ENCODE assay signal across 8 mouse cellular contexts in genomic region chr1:168380241-168380770, GRCm38 (mm10). TPM values are rescaled to one million over a fixed set of nuclear protein-coding genes. Genes with fewer than 3 reads are reported as not detected.
DNase-seq lines count a peak whose midpoint lies in the region; ATAC-seq lines count a peak whose summit lies in the region.

No protein-coding gene starts in this region.

- peaks cover 36% of the 10 kb centered on the region for H3K4me1 ChIP-seq in neural tube, embryonic 14.5 days (ENCODE audit: control insufficient read depth, insufficient read depth, low read length)
- peaks cover 78% of the 10 kb centered on the region for H3K4me1 ChIP-seq in midbrain, embryonic 13.5 days (replicated peaks)

- no peaks in the 10 kb centered on the region for H3K27me3 ChIP-seq in neural tube, embryonic 14.5 days (ENCODE audit: control insufficient read depth, insufficient read depth, low read length)
- no peaks in the 10 kb centered on the region for H3K27me3 ChIP-seq in midbrain, embryonic 13.5 days

- WGBS in neural tube, embryonic 14.5 days, result 30% methylated on average over 9 of the region's 9 CpGs
- WGBS in midbrain, embryonic 13.5 days, result 75% methylated on average over 9 of the region's 9 CpGs

- peak; percentile 28; the same call in 1 of the 2 replicates for ATAC-seq in neural tube, embryonic 14.5 days (ENCODE audit: low read depth)
- ATAC-seq in monocyte, adult 5-6 weeks (replicated peaks; ENCODE audit: insufficient number of reproducible peaks, low FRiP score, low TSS enrichment, poor library complexity, severe bottlenecking), result no peak
- ATAC-seq in midbrain, embryonic 13.5 days, result no peak

- no peaks in the 10 kb centered on the region for H3K9me3 ChIP-seq in neural tube, embryonic 14.5 days (ENCODE audit: control insufficient read depth, low read length)
- H3K9me3 ChIP-seq in midbrain, embryonic 13.5 days, result no peaks in the 10 kb centered on the region

- H3K9ac ChIP-seq in neural tube, embryonic 14.5 days (replicated peaks; ENCODE audit: low read depth, low read length), result no peak overlapping the region
- H3K9ac ChIP-seq in midbrain, embryonic 13.5 days (replicated peaks), result no peak overlapping the region

- no peaks in the 10 kb centered on the region for H3K36me3 ChIP-seq in neural tube, embryonic 14.5 days (ENCODE audit: control insufficient read depth, insufficient read depth, low read length)
- peaks cover 3% of the 10 kb centered on the region; the same call in 1 of the 2 replicates for H3K36me3 ChIP-seq in midbrain, embryonic 13.5 days

- H3K4me3 ChIP-seq in neural tube, embryonic 14.5 days (ENCODE audit: low read depth, low read length), result no peak overlapping the region
- H3K4me3 ChIP-seq in midbrain, embryonic 13.5 days (replicated peaks), result no peak overlapping the region

- no peak overlapping the region for H3K27ac ChIP-seq in neural tube, embryonic 14.5 days (ENCODE audit: low read depth, low read length)
- no peak overlapping the region for H3K27ac ChIP-seq in midbrain, embryonic 13.5 days

- no peak overlapping the region for H3K4me2 ChIP-seq in neural tube, embryonic 14.5 days (ENCODE audit: low read depth, low read length)
- no peak overlapping the region for H3K4me2 ChIP-seq in midbrain, embryonic 13.5 days (replicated peaks)

- no peak for DNase-seq in neural tube, embryonic 10.5 days (ENCODE audit: extremely low spot score, low spot score)
- DNase-seq in heart, adult 9 months (ENCODE audit: low spot score in 2 of 2), result peak; percentile 63 to 67
- peak; percentile 54 to 73 for DNase-seq in kidney, postnatal 25 days
- no peak for DNase-seq in right cerebral cortex, postnatal 14 days
- DNase-seq in adrenal gland, postnatal 4 days (ENCODE audit: low spot score in 2 of 2), result no peak

RNA-seq across cellular contexts. Expression of gene Pbx1, which starts 51.8 kb away (rescaled TPM):
- polyA plus RNA-seq in neural tube, embryonic 14.5 days (2014; fragmentation: Nextera tagmentation; extraction: Ambion mirVana), result 41.2 and 47.8 TPM in 2 replicates
- total RNA-seq in monocyte, adult 5-6 weeks (2017), result 5.0 to 7.4 TPM (median 5.4 TPM) in 3 replicates
- 84.9 and 91.4 TPM in 2 replicates for polyA plus RNA-seq in midbrain, embryonic 13.5 days (2015; fragmentation: Nextera tagmentation; extraction: Ambion mirVana)
- 100 to 1,000 TPM; 202 to 226 TPM for total RNA-seq in adrenal gland, postnatal 4 days (2021)

Comparison
In these comparisons a context has a peak if more than half of its experiments do, and no peak if none do; other contexts are left out.
1. DNase-seq: peak in heart, adult 9 months (2 of 2) and kidney, postnatal 25 days (2 of 2); none in neural tube, embryonic 10.5 days (single experiment), right cerebral cortex, postnatal 14 days (single experiment) and adrenal gland, postnatal 4 days (0 of 2).
2. RNA of gene Pbx1, which starts 51.8 kb away (total RNA-seq): 202 to 226 TPM in adrenal gland, postnatal 4 days; 5.0 to 7.4 TPM in monocyte, adult 5-6 weeks; every median in the first group is over 10 times any median in the second.